Mouse (Mus musculus) CH12F3 (cell line): ENCODE measurements around the gene Npl.
"Not testable (repeated sequence)": the region's sequence is repeated elsewhere in the genome, so short reads cannot be mapped to it uniquely, and the experiment has no call there.

ENCODE experiments used
- in situ Hi-C: fragments of 300-500 bp; cut with MboI; formaldehyde crosslinking; loops from 2 replicates; pipeline ENCODE4 v1.14.3; 2020; ENCODE audit warnings: low sequenced_read_pairs

Gene Npl

DNA sequence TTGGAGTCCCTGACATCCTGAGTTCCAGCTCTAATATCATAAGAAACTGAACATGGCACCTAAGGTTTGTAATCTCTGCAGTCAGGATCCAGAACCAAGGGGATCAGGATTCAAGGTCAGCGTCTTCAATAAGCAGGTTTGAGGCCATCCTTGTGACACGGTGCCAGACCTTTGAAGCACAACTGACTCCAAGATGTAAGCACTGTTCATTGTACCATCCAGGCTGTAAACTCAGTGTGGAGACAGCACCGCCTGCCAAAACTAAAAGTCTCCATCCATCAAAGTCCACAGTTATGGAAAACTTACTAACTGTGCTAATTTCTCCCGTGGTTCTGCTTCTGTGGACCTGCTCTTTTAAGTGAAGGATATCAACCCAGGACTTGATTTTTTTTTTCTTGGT is 59.9 kb downstream of the Npl start:
- in situ Hi-C loops = no loop called here

DNA sequence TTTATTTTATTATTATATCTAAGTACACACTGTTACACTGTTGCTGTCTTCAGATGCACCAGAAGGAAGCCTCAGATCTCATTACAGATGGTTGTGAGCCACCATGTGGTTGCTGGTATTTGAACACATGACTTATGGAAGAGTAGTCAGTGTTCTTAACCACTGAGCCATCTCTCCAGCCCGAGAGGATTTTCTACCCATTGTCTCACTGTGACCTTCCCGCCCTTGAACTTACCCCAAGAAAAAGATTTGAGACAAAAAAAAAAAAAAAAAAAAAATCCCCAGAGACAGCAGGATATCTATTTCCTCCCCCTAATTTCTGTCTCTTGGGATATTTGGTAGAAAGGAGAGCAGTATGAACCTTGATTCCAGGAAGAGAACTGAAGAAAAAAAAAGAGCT is 60.3 kb downstream of the Npl start:
- in situ Hi-C loops = no loop called here

DNA sequence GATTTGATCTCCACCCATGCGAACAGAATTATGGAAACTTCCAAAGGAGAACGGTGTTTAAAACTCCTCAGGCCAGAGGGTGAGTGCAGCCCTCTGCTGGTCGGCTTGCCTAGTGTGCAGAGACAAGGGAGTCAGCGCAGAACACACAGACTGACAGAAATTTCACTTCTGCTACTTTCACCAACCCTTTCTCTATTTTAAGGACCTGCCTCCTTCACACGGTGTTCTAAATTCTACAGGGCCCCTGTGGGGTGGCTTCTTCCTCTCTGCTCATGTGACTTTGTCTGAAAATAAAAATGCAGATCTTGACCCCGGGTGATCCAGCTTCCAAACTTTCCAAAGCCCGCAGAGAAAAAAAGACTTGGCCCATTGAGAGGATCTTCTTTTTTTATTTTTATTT is 60.7 kb downstream of the Npl start:
- in situ Hi-C loops = no loop called here

DNA sequence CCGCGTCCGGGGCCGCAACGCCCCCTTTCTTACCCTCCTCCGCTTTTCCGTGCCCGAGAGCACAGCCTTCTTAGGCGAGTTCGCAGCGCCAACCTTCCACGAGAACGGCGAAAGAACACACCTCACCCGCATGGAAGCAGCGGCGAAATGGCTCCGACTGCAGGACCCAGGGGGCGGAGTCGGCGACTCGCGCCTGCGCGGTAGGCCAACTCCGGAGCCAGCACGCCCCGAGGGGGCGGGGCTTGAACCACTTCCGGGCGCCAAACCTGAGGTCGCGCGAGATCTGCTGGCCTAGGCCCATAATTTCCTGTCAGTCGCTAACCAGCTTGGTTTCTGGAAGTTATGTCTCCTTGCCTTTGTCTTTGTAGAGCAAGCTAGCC is 62.4 kb downstream of the Npl start, which contains the start of gene Dhx9:
Gene Dhx9 (minus strand): TSS at position 161 of the 380 bp plus-strand sequence.
- in situ Hi-C loops = no loop called here

DNA sequence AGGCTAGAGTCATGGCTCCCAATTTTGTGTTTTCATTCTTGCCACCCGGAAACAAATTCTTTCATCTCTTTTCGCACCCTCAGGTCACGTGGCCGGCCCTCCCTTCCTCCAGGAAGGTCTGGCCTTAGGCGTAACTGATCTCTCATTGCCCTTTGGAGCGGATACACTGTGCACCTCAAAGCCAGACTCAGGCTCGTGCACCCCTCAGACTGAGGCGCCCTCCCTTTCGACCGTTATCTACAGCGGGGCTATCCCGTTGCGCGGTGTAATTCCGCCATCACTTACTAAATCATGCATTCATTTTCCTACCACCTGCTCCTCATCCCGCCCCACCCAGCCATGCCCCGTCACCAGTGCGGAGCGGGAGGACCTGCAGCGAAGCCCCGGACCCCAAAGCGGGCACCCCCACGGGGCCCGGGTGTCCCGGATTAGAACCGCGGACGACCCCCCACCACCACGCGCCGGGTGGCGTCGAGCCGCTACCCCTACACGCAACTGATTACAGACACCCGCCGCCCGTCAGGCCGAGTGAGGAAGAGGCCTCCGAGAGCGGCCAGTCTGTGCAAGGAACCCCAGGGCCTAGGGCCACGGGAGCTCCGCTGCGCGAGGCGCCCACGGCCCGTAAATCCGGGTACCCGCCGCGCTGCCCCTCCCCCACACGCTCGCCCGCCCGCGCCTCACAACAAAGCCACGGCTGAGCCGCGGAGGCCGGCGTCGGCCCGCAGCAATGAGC is 62.9 kb downstream of the Npl start:
- in situ Hi-C loops = no loop called here

DNA sequence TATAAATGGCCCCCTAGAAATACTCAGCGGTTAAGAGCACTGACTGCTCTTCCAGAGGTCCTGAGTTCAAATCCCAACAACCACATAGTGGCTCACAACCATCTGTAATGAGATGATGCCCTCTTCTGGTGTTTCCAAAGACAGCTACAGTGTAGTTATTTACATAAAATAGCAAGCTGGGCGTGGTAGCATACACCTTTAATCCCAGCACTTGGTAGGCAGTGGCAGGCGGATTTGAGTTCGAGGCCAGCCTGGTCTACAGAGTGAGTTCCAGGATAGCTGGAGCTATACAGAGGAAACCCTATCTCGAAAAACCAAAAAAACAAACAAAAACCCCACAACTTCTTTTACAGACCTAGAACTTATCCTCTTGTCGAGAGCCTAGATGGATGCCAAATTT is 63.7 kb downstream of the Npl start:
- in situ Hi-C loops = not testable (repeated sequence)

DNA sequence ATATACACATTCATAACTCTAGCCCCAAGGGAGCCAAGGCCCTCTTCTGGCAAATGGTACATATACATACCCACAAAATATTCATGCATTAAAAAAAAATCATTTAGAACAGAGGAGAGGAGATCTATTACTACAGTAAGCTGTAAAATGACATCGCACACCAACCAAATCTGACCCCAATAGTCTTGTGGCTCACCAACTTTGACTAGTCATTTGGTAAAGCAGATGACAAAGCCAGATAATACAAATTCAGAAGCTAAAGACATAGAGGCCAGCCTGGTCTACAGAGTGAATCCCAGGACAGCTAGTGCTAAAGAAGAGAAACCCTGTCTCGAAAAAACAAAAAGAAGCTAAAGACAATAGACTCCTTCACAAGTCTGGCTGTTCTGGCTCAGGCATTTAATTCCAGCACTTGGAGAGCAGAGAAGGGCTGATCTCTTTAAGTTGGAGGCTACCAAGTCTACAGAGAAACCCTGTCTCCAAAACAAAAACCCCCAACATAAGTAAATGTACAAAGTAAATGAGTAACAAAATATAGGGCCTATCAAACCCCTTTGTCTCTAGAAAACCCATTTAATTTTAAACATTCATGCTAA is 64.5 kb downstream of the Npl start:
- in situ Hi-C loops = no loop called here

DNA sequence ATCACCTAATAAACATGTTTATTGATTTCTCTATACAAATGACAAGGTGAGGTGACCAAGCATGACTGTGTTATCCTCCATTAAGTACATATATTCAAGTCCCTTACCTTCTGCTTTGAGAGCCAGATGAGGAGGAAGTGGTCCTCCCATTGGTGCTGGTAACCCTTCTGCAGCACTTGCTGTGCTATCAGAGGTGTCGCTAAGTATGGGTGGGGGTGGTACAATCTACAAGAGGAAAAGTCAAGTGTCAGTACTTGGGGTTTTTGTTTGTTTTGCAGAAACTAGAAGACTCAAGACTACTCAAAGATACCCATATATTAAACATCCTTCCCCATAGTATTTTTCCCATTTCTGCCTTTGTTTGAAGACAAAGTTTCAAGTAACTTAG is 68.8 kb downstream of the Npl start:
- in situ Hi-C loops = no loop called here

DNA sequence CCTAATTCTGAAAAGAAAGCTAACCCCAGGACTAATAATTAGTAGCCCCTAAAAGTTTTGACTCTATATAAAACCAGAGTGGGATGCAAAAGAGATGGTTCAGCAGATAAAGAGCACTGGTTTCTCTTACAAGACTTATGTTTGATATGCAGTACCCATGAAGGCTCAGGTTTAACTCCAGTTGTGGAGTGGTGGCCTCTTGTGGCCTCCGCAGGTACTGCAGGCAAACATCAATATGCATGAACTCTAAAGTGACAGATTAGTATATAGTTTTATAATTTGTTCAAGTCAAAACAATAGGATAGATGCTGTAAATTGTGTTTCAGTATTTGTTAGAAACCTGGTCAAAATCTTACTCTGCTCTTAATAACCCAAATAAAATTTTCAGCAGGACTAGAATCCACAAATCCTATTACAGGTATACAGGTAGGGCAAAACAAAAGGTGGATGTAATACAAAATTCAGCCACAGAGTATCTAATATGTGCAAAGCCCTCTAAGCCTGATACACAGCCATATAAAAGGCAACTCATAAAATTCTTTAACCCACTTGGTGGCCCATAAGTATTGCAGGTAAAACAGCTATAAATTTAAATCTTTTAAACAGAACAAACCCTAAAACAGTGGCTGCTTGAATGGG is 69.3 kb downstream of the Npl start:
- in situ Hi-C loops = no loop called here

DNA sequence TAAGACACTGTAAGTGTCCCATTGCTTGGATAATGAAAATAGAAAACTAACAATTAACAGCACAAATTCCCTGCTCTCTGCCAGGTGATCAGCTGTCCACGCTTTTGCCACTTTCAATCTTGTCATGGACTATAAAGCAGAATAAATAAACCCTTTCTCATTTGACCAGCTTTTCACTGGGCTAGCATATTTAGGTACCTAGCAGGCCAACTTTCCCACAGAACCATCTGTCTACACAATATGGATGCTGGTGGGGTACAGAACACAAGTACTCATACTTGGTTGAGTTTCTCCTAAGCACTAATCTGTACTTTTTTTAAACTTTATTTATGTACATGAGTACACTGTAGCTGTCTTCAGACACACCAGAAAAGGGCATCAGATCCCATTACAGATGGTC is 70.5 kb downstream of the Npl start:
- in situ Hi-C loops = no loop called here

DNA sequence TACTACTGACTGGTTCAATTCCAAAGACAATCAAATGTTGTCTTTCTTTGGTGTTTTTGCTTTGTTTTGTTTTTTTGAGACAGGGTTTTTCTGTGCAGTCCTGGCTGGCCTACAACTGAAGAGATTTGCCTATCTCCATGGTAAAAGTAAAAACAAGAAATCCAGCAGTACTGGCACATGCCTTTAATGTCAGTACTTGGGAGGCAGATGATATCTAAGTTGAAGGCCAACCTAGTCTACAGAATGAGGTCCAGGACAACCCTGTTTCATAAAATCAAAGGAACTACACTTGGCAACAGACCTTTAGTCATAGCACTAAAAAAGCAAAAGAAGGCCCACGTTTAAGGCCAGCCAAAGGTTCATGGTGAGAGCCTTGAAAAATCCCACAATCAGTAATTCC is 88.0 kb downstream of the Npl start:
- in situ Hi-C loops = no loop called here

DNA sequence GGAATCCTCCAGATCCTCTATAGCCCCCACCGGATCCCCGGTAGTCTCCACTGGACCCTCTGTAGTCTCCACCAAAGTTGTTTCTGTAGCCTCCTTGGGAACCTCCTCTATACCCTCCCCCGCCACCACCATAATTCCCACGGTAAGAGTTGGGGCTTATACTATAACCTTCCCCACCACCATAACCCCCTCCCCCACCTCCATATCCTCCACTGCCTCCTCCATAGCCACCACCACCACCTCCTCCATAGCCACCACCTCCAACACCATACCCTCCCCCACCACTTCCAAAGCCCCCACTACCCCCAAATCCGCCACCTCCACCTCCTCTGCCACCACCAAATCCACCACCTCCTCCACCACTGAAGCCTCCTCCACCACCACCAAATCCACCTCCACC is 93.7 kb downstream of the Npl start:
- in situ Hi-C loops = no loop called here

DNA sequence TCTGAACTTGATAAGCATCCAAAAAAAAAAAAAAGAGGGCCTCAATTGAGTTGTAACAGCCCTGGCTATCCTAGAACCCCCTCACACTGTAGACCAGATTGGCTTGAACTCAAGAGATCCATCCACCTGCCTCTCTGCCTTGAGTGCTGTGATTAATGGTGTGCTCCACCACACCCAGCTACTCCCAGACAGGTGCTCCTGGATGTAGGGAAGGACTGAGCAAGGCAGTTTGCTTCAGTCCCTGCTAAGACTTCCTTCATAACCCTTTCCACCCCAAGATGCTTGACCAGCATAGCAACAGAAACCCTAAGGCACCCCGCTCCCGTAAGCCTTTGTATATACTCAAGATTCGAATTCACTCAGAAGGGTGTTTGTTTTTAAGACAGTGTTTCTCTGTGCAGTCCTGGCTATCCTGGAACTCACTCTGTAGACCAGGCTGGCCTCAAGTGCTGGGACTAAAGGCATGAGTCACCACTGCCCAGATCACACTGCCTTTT is 96.7 kb downstream of the Npl start:
- in situ Hi-C loops = no loop called here
